Mouse (Mus musculus): Measurements from ENCODE around the gene Reck.

- no peak for TF ChIP-seq CTCF (IDR thresholded peaks at IDR 0.05; ENCODE audit: borderline replicate concordance, insufficient read depth, low read length)
- no peak for TF ChIP-seq POLR2A (IDR thresholded peaks at IDR 0.05; ENCODE audit: low read depth, low read length)
Measured at GRCm38 (mm10) chr4:43903690-43904089, 28.4 kb downstream of the Reck start.
